Mouse (Mus musculus) megakaryocyte, embryonic 14.5 days (primary cell): ENCODE data around the gene Bbs2. TPM values are rescaled to one million over a fixed set of nuclear protein-coding genes. Genes with fewer than 3 reads are reported as not detected.

Source experiments
- H3K27me3 ChIP-seq: replicated peaks from 2 replicates; pipeline ENCODE3; 2012; ENCODE audit warnings: inconsistent platforms
- H3K36me3 ChIP-seq: replicated peaks from 2 replicates; pipeline ENCODE3; 2012; ENCODE audit warnings: low read length, inconsistent platforms, mixed read lengths
- H3K4me1 ChIP-seq: 2 replicates; pipeline ENCODE4 v1.6.1; 2012; ENCODE audit warnings: inconsistent platforms
- H3K4me3 ChIP-seq: replicated peaks from 2 replicates; pipeline ENCODE3; 2012; ENCODE audit warnings: moderate library complexity, mild to moderate bottlenecking, inconsistent platforms
- H3K9me3 ChIP-seq: 2 replicates; pipeline ENCODE4 v1.6.1; 2012; ENCODE audit warnings: inconsistent platforms
- FLI1 ChIP-seq: IDR thresholded peaks from 2 replicates; pipeline ENCODE4 v1.6.1; 2012; ENCODE audit warnings: low read length, inconsistent platforms, mixed read lengths
- GATA1 ChIP-seq: IDR thresholded peaks from 3 replicates; pipeline ENCODE4 v1.6.1; 2012; ENCODE audit warnings: mixed read lengths, low read length, inconsistent platforms, borderline replicate concordance
- polyA plus RNA-seq: library from polyadenylated mRNA; stranded (reverse); fragments of >175 nt; gene quantifications from 2 replicates; pipeline ENCODE4 v1.2.3, GENCODE M21; 2012; ENCODE audit warnings: low replicate concordance; ENCODE audit not compliant: insufficient read depth

Bbs2 gene
- polyA plus RNA-seq, 1 experiment, result 0.30 TPM

GRCm38 (mm10) chr8:94104146-94104545, 5.4 kb upstream of the Bbs2 start:
- peaks cover 19% of the 10 kb centered on the region for H3K4me1 ChIP-seq
- H3K4me3 ChIP-seq, result no peak overlapping the region
- no peaks in the 10 kb centered on the region for H3K36me3 ChIP-seq
- TF ChIP-seq GATA1, result no peak
- no peak for TF ChIP-seq FLI1
- H3K9me3 ChIP-seq, result peaks cover 3% of the 10 kb centered on the region; the same call in 1 of the 2 replicates
- peaks cover 27% of the 10 kb centered on the region for H3K27me3 ChIP-seq

GRCm38 (mm10) chr8:94098996-94099395, 268 bp upstream of the Bbs2 start:
- H3K4me3 ChIP-seq, result peak overlapping the region; percentile 95
- peaks cover 3% of the 10 kb centered on the region; the same call in 1 of the 2 replicates for H3K9me3 ChIP-seq
- peaks cover 18% of the 10 kb centered on the region for H3K4me1 ChIP-seq
- H3K36me3 ChIP-seq, result no peaks in the 10 kb centered on the region
- H3K27me3 ChIP-seq, result peaks cover 24% of the 10 kb centered on the region
- TF ChIP-seq GATA1 (no peak), FLI1 (no peak)

DNA sequence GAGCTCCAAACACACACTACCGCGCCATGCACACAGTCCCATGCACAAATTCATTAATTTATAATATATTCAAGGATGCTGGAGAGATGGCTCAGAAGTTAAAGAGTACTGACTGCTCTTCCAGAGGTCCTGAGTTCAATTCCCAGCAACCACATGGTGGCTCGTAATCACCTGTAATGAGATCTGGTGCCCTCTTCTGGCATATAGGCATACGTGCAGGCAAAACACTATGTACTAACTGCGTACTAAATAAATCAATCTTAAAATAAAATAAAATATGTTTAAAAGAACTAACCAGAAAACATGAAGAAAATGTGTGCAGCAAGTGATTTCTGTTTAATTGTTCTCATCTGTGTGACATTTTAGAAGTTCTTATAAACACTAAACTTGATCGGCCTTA, 4.4 kb downstream of the Bbs2 start:
- no peaks in the 10 kb centered on the region for H3K36me3 ChIP-seq
- no peaks in the 10 kb centered on the region for H3K27me3 ChIP-seq
- TF ChIP-seq FLI1, result no peak
- TF ChIP-seq GATA1, result no peak
- H3K4me3 ChIP-seq, result no peak overlapping the region
- H3K9me3 ChIP-seq, result no peaks in the 10 kb centered on the region
- peaks cover 18% of the 10 kb centered on the region for H3K4me1 ChIP-seq

- Histone ChIP-seq H3K9me3 (no peaks in the 10 kb centered on the region), H3K4me3 (no peak overlapping the region), H3K4me1 (peaks cover 9% of the 10 kb centered on the region), H3K36me3 (no peaks in the 10 kb centered on the region), H3K27me3 (peaks cover 3% of the 10 kb centered on the region)
- no peak for TF ChIP-seq GATA1
- TF ChIP-seq FLI1, result no peak
Observed at GRCm38 (mm10) chr8:94092848-94093247, 5.9 kb downstream of the Bbs2 start.

GRCm38 (mm10) chr8:94089715-94090114, 9.0 kb downstream of the Bbs2 start:
- Histone ChIP-seq H3K4me3 (no peak overlapping the region), H3K9me3 (no peaks in the 10 kb centered on the region), H3K27me3 (peaks cover 4% of the 10 kb centered on the region), H3K36me3 (no peaks in the 10 kb centered on the region), H3K4me1 (peaks cover under 1% of the 10 kb centered on the region)
- TF ChIP-seq FLI1 (no peak), GATA1 (no peak)

- H3K36me3 ChIP-seq, result no peaks in the 10 kb centered on the region
Observed at GRCm38 (mm10) chr8:94087964-94088363, 10.8 kb downstream of the Bbs2 start.

DNA sequence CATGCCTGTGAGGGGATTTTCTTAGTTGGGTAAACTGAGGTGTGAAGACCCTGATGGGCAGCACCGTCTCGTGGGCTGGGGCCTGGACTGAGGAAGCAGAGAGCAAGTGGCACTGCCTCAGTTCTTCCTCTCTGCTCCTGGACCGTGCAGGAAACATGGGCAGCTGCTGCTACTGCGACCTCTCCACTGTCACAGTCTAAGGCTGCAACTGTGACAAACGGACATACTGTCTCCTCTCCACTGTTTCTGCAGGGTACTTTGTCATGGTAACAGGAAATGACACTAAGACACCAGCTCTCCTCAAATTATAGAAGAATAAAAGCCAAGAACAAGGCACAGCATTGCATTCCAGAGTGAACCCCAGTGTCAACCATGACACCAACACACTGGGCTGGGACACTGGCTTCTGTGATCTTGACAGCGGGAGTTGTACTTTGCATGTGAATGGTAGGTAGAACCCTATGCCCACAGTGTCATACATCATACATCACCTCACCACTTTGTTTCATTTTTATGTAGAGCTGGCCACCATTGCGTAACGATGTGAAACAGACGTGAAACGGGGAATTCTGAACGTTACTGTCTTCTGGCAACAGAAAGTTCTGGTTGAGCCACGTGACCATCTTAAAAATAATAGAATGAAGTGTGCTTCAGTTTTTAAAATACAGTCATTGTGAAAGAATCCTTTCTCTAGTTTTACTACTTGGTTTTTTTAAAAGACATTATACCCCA, 22.1 kb downstream of the Bbs2 start:
- TF ChIP-seq GATA1, result no peak
- no peak for TF ChIP-seq FLI1
- Histone ChIP-seq H3K9me3 (no peaks in the 10 kb centered on the region), H3K36me3 (no peaks in the 10 kb centered on the region), H3K4me1 (peaks cover 11% of the 10 kb centered on the region), H3K4me3 (peak overlapping the region; percentile 72), H3K27me3 (peaks cover 7% of the 10 kb centered on the region)

More at GRCm38 (mm10) chr8:94087964-94088363, 10.8 kb downstream of the Bbs2 start:
- TF ChIP-seq GATA1 (no peak), FLI1 (no peak)
- Histone ChIP-seq H3K27me3 (peaks cover 4% of the 10 kb centered on the region), H3K4me1 (peaks cover 12% of the 10 kb centered on the region), H3K4me3 (no peak overlapping the region), H3K9me3 (no peaks in the 10 kb centered on the region)

DNA sequence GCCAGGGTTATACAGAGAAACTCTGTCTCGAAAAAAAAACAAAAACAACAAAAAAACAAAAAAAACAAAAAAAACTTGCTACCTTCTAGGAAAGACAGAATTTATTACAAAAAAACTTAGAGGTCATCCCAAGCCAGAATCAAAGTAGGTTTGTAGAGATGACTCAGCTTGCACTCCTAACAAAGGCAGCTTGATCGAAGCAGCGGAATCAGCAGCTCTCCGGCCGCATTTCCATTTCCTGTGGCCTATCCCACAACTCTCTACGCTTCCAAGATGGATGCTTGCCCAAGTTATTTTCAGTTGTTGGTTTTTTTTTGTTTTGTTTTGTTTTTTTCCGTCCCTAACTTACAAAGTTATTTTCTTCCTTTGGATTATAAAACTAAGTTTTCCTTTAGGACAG, 29.9 kb downstream of the Bbs2 start:
- H3K27me3 ChIP-seq, result no peaks in the 10 kb centered on the region
- TF ChIP-seq GATA1 (no peak), FLI1 (no peak)
- H3K9me3 ChIP-seq, result no peaks in the 10 kb centered on the region
- H3K4me1 ChIP-seq, result peaks cover 7% of the 10 kb centered on the region
- no peak overlapping the region for H3K4me3 ChIP-seq
- peaks cover 40% of the 10 kb centered on the region for H3K36me3 ChIP-seq

- TF ChIP-seq FLI1 (no peak), GATA1 (no peak)
- no peaks in the 10 kb centered on the region for H3K27me3 ChIP-seq
- H3K4me1 ChIP-seq, result peaks cover 7% of the 10 kb centered on the region
- no peak overlapping the region for H3K4me3 ChIP-seq
- peaks cover 65% of the 10 kb centered on the region for H3K36me3 ChIP-seq
- H3K9me3 ChIP-seq, result no peaks in the 10 kb centered on the region
Observed at GRCm38 (mm10) chr8:94066121-94066863, 32.4 kb downstream of the Bbs2 start.
